Mouse (Mus musculus) embryo, embryonic 11 days (tissue): Measurements from ENCODE around the gene Angel1.

ENCODE experiments used
- DNase-seq: peaks from one replicate; pipeline ENCODE4 v3.0.0-alpha.2; 2015

Gene Angel1

DNA sequence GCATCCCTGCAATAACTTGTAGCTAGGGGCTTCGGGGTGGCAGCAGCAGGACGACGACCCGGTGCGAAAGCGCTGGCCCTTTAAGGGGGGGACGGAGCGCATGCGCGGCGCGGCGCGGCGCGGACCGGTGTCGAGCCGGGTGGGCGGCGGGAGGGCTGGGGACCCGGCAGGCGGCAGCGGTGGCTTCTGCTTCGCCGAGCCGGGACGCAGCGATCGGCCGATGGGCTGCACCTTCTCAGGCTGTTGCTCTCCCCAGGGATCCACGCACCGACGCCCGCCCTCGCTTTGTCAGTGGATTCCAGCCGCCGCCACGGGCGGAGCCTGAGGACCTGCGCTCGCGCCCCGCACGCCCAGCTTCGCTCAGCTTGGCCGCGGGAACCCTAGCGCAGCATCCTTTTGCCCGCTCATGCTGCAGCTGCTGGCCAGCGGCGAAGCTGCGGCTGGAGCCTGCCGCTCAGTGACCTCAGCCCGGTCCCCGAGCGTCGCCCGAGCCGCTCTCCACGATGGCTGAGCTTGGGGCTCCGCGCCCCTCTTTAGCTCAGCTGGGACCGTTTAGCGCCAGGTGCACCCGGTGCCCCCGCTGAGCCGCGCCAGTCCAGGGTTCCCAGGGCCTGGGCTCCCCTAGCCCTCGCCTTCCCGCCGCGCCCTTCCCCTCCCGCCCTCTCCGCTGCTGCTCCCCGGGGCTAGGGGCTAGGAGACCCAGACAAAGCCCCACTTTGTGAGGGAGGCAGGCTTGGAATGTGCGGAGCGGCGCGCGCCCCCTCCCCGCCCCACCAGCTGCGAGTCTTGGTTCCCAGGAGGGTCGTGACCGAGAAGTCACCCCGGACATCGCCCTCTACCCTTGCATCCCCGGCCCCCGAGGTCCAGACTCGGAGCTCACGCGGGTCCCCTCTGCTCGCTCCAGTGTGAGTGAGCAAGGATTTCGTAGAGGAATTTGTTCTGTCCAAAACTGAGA lies 47.4 kb downstream of the Angel1 start, which contains the start of gene Vash1:
Gene Vash1 (plus strand): TSS at position 110 of the 955 bp plus-strand sequence.
- peak; percentile 91 for DNase-seq

DNA sequence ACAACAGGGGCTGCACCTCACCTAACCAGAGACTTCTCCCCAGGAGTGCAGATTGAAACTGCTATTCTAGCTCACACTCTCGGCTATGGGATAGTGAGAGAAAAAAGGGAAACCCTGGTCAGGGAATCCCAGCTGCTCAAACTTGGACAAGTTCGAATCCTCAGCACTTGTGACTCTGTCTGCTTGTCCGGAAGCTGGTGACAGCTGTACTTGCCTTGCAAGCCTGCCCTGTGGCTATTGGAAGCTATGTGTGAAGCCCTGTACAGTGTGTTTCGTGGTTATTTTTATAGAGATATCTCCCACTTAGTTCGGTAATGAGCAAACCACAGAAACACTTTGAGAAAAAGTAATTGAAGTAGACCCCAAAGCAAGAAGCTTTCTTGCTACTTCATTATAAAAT lies 53.8 kb downstream of the Angel1 start:
- no peak for DNase-seq

DNA sequence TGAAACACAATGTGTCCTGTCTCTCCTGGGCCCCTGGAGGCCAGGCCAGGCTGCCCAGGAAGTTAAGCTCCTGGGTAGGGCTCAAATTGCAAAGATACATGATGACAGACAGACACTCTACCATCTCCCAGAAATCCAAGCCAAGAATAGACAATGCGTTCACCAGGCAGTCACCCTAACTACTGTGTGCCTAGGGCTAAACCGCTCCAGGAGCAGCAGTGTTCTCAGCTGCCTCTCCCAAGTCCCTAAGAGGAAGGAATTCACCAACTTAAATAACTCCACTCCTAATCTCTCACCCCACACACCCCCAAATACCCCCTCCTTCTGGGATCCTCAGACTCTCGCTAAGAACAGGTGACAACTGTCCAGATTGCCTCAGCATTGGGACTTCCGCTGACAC lies 54.2 kb downstream of the Angel1 start:
- DNase-seq, result no peak

DNA sequence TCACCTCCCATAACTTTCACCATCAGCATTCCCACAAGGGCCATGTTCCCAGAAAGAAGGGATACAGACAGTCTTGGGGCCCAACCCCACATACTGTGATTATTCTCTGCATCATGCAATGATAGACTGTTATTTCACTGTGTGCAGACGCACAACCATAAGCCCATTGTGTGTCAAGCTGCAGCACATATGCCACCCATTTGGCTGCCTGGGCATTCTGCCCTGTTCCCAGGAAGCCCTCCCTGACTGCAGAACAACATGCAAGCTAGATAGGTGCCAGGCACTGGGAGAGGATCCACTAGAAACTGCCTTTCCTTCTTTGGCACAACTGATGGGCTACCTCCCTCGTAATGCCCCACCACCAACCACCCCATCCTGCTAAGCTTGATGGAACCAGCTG lies 57.9 kb downstream of the Angel1 start:
- no peak for DNase-seq

DNA sequence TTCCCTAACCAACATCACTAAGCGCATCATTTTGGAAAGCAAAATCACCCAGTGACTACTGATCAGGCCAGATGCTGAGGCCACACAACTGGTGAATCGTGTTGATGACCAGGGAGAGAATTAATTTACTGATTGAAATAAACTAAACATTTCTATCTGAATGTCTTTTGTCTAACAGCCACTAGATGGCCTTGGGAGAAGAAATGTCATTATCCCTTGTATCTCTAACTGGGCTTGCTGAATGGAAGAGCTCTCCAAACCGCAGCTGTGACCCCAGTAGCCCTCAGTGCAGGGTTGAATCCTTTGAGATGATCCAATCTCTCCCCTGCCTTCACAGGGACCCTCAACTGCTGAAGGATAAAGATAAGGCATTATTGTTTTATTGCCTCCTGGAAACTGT lies 60.6 kb downstream of the Angel1 start:
- no peak for DNase-seq

DNA sequence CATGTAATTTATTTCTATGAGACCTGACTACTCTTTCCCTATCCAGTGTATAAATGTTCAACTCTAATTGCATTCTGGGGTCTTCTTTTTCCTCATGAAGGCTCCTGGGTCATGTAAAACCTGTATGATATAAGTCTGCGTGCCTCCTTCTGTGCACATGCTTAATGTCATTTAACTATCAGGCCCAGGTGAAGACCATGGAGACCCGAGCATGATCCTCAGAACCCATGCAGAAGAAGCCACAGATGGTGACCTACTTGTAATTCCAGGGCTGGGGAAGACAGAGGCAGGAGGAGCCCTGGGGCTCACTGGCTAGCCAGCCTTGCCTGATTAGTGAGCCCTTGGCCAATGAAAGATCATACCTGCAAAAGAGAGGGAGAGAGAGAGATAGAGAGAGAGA lies 65.8 kb downstream of the Angel1 start:
- DNase-seq, result no peak

DNA sequence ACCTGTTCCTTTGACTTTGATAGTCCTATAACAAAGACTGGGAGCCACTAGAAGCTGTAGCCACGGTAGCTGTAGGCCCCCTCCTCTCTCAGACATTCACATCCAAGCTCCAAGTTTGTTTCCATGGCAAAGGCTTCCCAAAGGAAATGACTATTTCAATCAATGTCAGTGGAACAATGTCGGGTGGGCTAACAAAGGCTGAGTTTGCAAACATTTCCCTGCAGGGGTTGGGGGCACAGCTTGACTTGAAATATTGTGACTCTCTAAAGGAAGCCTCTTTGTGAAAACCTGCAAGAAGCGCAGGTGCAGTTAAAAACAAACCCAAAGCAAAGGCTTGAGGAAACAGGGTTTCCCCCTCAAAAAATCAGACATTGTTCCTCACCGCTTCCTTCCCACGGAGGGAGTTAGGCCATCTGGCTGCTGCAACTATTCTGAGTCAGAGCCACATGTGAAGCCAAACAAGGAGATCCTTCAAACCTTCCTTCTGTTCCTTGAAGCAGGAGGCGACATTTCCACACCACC lies 66.8 kb downstream of the Angel1 start:
- DNase-seq, result peak; percentile 71

DNA sequence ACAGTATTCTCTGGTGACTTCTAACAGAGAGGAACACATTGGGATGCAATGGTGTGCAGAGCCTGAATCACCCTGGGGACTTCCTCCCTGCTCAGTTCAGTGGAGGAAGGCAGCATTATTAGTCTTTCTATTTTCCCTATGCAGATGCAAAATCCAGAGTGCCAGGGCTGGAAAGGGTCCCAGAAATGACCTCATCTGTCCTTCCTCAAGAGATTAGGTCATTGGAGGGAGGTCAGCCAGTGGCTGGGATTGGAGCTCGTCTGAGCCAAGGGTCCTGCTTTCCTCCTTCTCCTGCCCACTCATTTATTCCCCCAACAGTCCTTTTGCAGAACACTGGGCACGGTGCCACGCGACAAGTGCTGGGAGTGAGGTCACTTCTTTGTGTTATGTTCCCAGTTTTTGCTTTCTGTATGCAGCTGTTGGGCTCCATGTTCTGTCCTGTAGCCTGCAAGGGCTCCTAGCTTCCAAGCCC lies 73.7 kb downstream of the Angel1 start:
- no peak for DNase-seq

DNA sequence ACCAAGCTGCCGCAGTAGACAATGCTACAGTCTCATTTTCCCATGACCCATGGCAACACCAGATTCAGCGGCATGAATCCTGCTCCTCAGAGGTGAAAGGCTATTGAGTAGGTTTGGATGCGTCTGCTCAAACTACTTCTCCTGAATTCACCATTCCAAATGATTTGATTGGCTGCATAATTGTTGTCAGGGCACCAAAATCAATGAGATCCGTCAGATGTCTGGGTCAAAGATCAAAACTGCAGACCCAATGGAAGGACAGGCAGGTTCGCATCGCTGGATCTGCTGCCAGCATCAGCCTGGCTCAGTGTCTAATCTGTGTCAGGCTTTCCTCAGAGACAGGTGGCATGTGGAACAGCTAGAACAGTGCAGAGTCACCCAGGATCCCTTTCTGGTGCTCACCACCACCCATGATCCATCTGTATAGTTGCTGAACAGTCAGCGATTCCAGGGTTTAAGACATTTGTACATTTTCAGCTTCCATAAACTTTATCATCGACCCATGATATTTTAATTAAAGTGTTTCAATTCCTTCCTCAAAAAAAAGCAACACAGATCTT lies 74.9 kb downstream of the Angel1 start:
- DNase-seq, result no peak
